Mouse (Mus musculus) neural tube, embryonic 11.5 days (tissue): ENCODE measurements around the gene Tomm7. TPM values are rescaled to one million over a fixed set of nuclear protein-coding genes. Genes with fewer than 3 reads are reported as not detected.

ENCODE experiments used
- ATAC-seq: fragments of 200-750 bp; cut with Nextera tagmentation; 2 replicates; pipeline ENCODE4 v1.8.0; 2017; ENCODE audit warnings: moderate number of reproducible peaks, mild to moderate bottlenecking, moderate TSS enrichment, moderate library complexity; ENCODE audit not compliant: insufficient read depth, low FRiP score, low TSS enrichment
- DNase-seq: peaks from one replicate; pipeline ENCODE4 v3.0.0-alpha.2; 2015; ENCODE audit warnings: low spot score
- H3K27ac ChIP-seq: fragments of 300-500 bp; sonication (generic); 2 replicates; pipeline ENCODE4 v1.5.1; 2014; ENCODE audit warnings: low read depth, mild to moderate bottlenecking, low read length
- H3K27me3 ChIP-seq: fragments of 300-500 bp; sonication (generic); 2 replicates; pipeline ENCODE4 v1.6.1; 2014; ENCODE audit warnings: mild to moderate bottlenecking, low read length, mixed read lengths; ENCODE audit not compliant: control insufficient read depth, insufficient read depth
- H3K36me3 ChIP-seq: fragments of 300-500 bp; sonication (generic); 2 replicates; pipeline ENCODE4 v1.6.1; 2014; ENCODE audit warnings: mild to moderate bottlenecking, low read length, moderate library complexity, mixed read lengths; ENCODE audit not compliant: control insufficient read depth, insufficient read depth
- H3K4me1 ChIP-seq: fragments of 300-500 bp; sonication (generic); 2 replicates; pipeline ENCODE4 v1.6.1; 2014; ENCODE audit warnings: low read length, mixed read lengths; ENCODE audit not compliant: control insufficient read depth, insufficient read depth
- H3K4me2 ChIP-seq: fragments of 300-500 bp; sonication (generic); 2 replicates; pipeline ENCODE4 v1.6.1; 2014; ENCODE audit warnings: low read depth, mild to moderate bottlenecking, moderate library complexity
- H3K4me3 ChIP-seq: fragments of 300-500 bp; sonication (generic); 2 replicates; pipeline ENCODE4 v1.5.1; 2014; ENCODE audit warnings: low read depth, low read length
- H3K9ac ChIP-seq: fragments of 300-500 bp; sonication (generic); 2 replicates; pipeline ENCODE4 v1.6.1; 2014; ENCODE audit warnings: mild to moderate bottlenecking, low read length
- H3K9me3 ChIP-seq: fragments of 300-500 bp; sonication (generic); 2 replicates; pipeline ENCODE4 v1.6.1; 2016; ENCODE audit warnings: low read length; ENCODE audit not compliant: control insufficient read depth
- WGBS: fragments of 180-500 bp; shearing (Covaris S2); extraction: QIAGEN DNeasy Blood & Tissue Kit; methylation state at CpG from one replicate; pipeline ENCODE4 v1.1.7; 2014; 5-methylcytosine and 5-hydroxymethylcytosine counted together
- polyA plus RNA-seq: library from polyadenylated mRNA; unstranded; fragments of >200 nt; fragmentation: Nextera tagmentation; extraction: Ambion mirVana; gene quantifications from 2 replicates; pipeline ENCODE4 v1.2.1, GENCODE M21; 2014

Gene Tomm7
- polyA plus RNA-seq, 1 experiment from 2014 or later, result 119 TPM

GRCm38 (mm10) chr5:23792726-23793125, 51.2 kb downstream of the Tomm7 start:
- Histone ChIP-seq H3K9me3 (no peaks in the 10 kb centered on the region), H3K27me3 (no peaks in the 10 kb centered on the region), H3K9ac (no peak overlapping the region), H3K27ac (no peak overlapping the region), H3K4me3 (no peak overlapping the region), H3K4me1 (peaks cover 7% of the 10 kb centered on the region; the same call in 1 of the 2 replicates), H3K36me3 (no peaks in the 10 kb centered on the region), H3K4me2 (no peak overlapping the region)
- ATAC-seq, result no peak
- 100% methylated on average over 2 of the region's 2 CpGs for WGBS
- DNase-seq, result no peak

- no peaks in the 10 kb centered on the region for H3K9me3 ChIP-seq
- 83% methylated on average over 4 of the region's 4 CpGs for WGBS
- H3K27me3 ChIP-seq, result no peaks in the 10 kb centered on the region
- ATAC-seq (no peak), DNase-seq (no peak)
- H3K9ac ChIP-seq, result no peak overlapping the region
- peaks cover 7% of the 10 kb centered on the region; the same call in 1 of the 2 replicates for H3K4me1 ChIP-seq
- H3K36me3 ChIP-seq, result no peaks in the 10 kb centered on the region
- H3K4me3 ChIP-seq, result no peak overlapping the region
- H3K4me2 ChIP-seq, result no peak overlapping the region
- H3K27ac ChIP-seq, result no peak overlapping the region
Measured at GRCm38 (mm10) chr5:23789078-23789612, 54.8 kb downstream of the Tomm7 start.

Other genes starting within 250 kb of the Tomm7 start
- 59.3 and 65.6 TPM in 2 replicates for gene Srpk2, start 159.5 kb downstream of the Tomm7 start, polyA plus RNA-seq
- gene Pus7, start 60.5 kb downstream of the Tomm7 start, polyA plus RNA-seq, result 27.6 and 27.7 TPM in 2 replicates
- gene Rint1, start 56.5 kb downstream of the Tomm7 start, polyA plus RNA-seq, result 27.1 TPM in 2 replicates
- 47.7 and 48.0 TPM in 2 replicates for gene Fam126a, start 186.5 kb upstream of the Tomm7 start, polyA plus RNA-seq